Mouse (Mus musculus) lung, adult 2 months (tissue): ENCODE measurements around the gene 1700088E04Rik.

Experiments
- CTCF ChIP-seq: fragments of 200-500 bp; IDR thresholded peaks from 2 replicates; pipeline ENCODE4 v1.5.1; 2011; ENCODE audit warnings: mild to moderate bottlenecking, low read length, control low read depth; ENCODE audit not compliant: insufficient read depth
- POLR2A ChIP-seq: fragments of 200-500 bp; IDR thresholded peaks from 2 replicates; pipeline ENCODE4 v1.6.1; 2011; ENCODE audit warnings: low read depth, mild to moderate bottlenecking, control low read depth, low read length, borderline replicate concordance; ENCODE audit errors: extremely low read depth

DNA sequence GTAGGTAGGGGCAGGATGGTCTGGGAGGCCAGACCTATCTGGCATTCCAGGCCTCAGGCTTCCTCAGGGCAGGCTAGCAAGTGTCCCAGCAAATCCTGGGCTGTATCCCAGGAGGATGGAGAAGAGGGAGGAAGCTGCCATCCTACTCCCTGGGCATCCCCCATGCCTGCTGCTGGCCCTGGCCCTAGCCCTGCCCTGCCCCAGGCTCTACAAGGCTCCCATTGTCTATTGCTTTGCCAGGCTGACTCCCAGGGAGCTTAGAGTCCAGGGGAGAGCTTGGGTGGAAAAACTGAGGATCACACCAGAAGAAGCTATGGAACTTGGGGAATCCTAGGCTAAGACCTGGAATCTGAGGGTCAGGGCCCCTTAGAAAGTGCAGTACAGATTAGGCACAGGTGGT lies 39.5 kb downstream of the 1700088E04Rik start:
- no peak for TF ChIP-seq CTCF
- no peak for TF ChIP-seq POLR2A
